Mouse (Mus musculus) spleen, adult 2 months (tissue): ENCODE results near the gene Wif1. TPM values are rescaled to one million over a fixed set of nuclear protein-coding genes. Genes with fewer than 3 reads are reported as not detected.

Experiments
- DNase-seq, 2 experiments: peaks; one replicate each; pipeline versions ENCODE4 v3.0.0 to v3.0.0-alpha.2; 2012 to 2021; ENCODE audit warnings: low spot score in 2 of 2, low read depth in 1 of 2
- H3K27ac ChIP-seq: fragments of 200-500 bp; 2 replicates; pipeline ENCODE4 v1.5.1; 2012; ENCODE audit warnings: low read length, inconsistent platforms; ENCODE audit not compliant: insufficient read depth
- H3K27me3 ChIP-seq: fragments of 200-500 bp; 2 replicates; pipeline ENCODE4 v1.6.1; 2012; ENCODE audit warnings: mild to moderate bottlenecking, moderate library complexity, low read length, inconsistent platforms; ENCODE audit not compliant: control insufficient read depth, insufficient read depth
- H3K36me3 ChIP-seq: fragments of 200-500 bp; 2 replicates; pipeline ENCODE4 v1.6.1; 2012; ENCODE audit warnings: mild to moderate bottlenecking, low read length, inconsistent platforms; ENCODE audit not compliant: control insufficient read depth, insufficient read depth
- H3K4me1 ChIP-seq: fragments of 200-500 bp; 2 replicates; pipeline ENCODE4 v1.6.1; 2011; ENCODE audit warnings: inconsistent platforms; ENCODE audit not compliant: control insufficient read depth, insufficient read depth, insufficient read length
- H3K4me3 ChIP-seq: fragments of 200-500 bp; 2 replicates; pipeline ENCODE4 v1.5.1; 2011; ENCODE audit warnings: mild to moderate bottlenecking, inconsistent platforms; ENCODE audit not compliant: insufficient read depth, insufficient read length; ENCODE audit errors: extremely low read depth
- CTCF ChIP-seq: fragments of 200-500 bp; IDR thresholded peaks from 2 replicates; pipeline ENCODE4 v1.5.1; 2011; ENCODE audit warnings: mild to moderate bottlenecking, inconsistent platforms; ENCODE audit not compliant: insufficient read depth, insufficient read length, insufficient replicate concordance; ENCODE audit errors: extremely low read depth
- POLR2A ChIP-seq: fragments of 200-500 bp; IDR thresholded peaks from 2 replicates; pipeline ENCODE4 v1.6.1; 2011; ENCODE audit warnings: low read depth, low read length, inconsistent platforms
- WGBS: fragments of 180-500 bp; shearing (Covaris S2); methylation state at CpG from one replicate; pipeline ENCODE4 v1.1.7; 2018; 5-methylcytosine and 5-hydroxymethylcytosine counted together
- polyA plus RNA-seq: library from polyadenylated mRNA; depleted of rRNA; stranded (reverse); fragments of >200 nt; gene quantifications from 2 replicates; pipeline ENCODE4 v1.2.3, GENCODE M21; 2012

Wif1 gene
- polyA plus RNA-seq, 1 experiment: not detected

- no peak overlapping the region for H3K4me3 ChIP-seq
- no peak for TF ChIP-seq CTCF
- no peak for TF ChIP-seq POLR2A
- no peak overlapping the region for H3K27ac ChIP-seq
- no peak for DNase-seq
- no peaks in the 10 kb centered on the region for H3K36me3 ChIP-seq
- no peaks in the 10 kb centered on the region for H3K27me3 ChIP-seq
- H3K4me1 ChIP-seq: no peaks in the 10 kb centered on the region
- WGBS: 82% methylated on average over 6 of the region's 6 CpGs
Observed at GRCm38 (mm10) chr10:121056823-121057222, 23.1 kb downstream of the Wif1 start.

- no peak for TF ChIP-seq CTCF
- no peak for TF ChIP-seq POLR2A
- Histone ChIP-seq H3K27ac (no peak overlapping the region), H3K4me1 (no peaks in the 10 kb centered on the region), H3K27me3 (no peaks in the 10 kb centered on the region), H3K36me3 (no peaks in the 10 kb centered on the region), H3K4me3 (no peak overlapping the region)
- DNase-seq: no peak
- WGBS: 86% methylated on average over 23 of the region's 23 CpGs
Observed at GRCm38 (mm10) chr10:121059043-121060003, 25.6 kb downstream of the Wif1 start.

- Histone ChIP-seq H3K27ac (no peak overlapping the region), H3K4me1 (no peaks in the 10 kb centered on the region), H3K4me3 (no peak overlapping the region), H3K36me3 (no peaks in the 10 kb centered on the region), H3K27me3 (no peaks in the 10 kb centered on the region)
- TF ChIP-seq POLR2A: no peak
- TF ChIP-seq CTCF: no peak
- WGBS: 93% methylated on average over 5 of the region's 5 CpGs
- DNase-seq: no peak
Observed at GRCm38 (mm10) chr10:121061336-121061835, 27.6 kb downstream of the Wif1 start.

- TF ChIP-seq POLR2A (no peak), CTCF (no peak)
- Histone ChIP-seq H3K4me1 (no peaks in the 10 kb centered on the region), H3K36me3 (no peaks in the 10 kb centered on the region), H3K4me3 (no peak overlapping the region), H3K27me3 (no peaks in the 10 kb centered on the region), H3K27ac (no peak overlapping the region)
- no peak for DNase-seq
- WGBS: 90% methylated on average over 8 of the region's 8 CpGs
Observed at GRCm38 (mm10) chr10:121062704-121063103, 28.9 kb downstream of the Wif1 start.

GRCm38 (mm10) chr10:121067416-121067951 lies 33.7 kb downstream of the Wif1 start:
- Histone ChIP-seq H3K27me3 (no peaks in the 10 kb centered on the region), H3K27ac (no peak overlapping the region), H3K4me1 (no peaks in the 10 kb centered on the region), H3K36me3 (no peaks in the 10 kb centered on the region), H3K4me3 (no peak overlapping the region)
- DNase-seq: no peak
- TF ChIP-seq CTCF (no peak), POLR2A (no peak)
- 86% methylated on average over 7 of the region's 7 CpGs for WGBS

- WGBS: 59% methylated on average over 1 of the region's 1 CpGs
- no peak overlapping the region for H3K4me3 ChIP-seq
- H3K27me3 ChIP-seq: no peaks in the 10 kb centered on the region
- H3K27ac ChIP-seq: no peak overlapping the region
- TF ChIP-seq CTCF (no peak), POLR2A (no peak)
- no peaks in the 10 kb centered on the region for H3K36me3 ChIP-seq
- H3K4me1 ChIP-seq: no peaks in the 10 kb centered on the region
- no peak for DNase-seq
Observed at GRCm38 (mm10) chr10:121068003-121068402, 34.2 kb downstream of the Wif1 start.

- no peaks in the 10 kb centered on the region for H3K36me3 ChIP-seq
- 68% methylated on average over 7 of the region's 7 CpGs for WGBS
- H3K4me3 ChIP-seq: no peak overlapping the region
- no peak for TF ChIP-seq POLR2A
- no peak for TF ChIP-seq CTCF
- DNase-seq: no peak
- H3K27me3 ChIP-seq: no peaks in the 10 kb centered on the region
- no peaks in the 10 kb centered on the region for H3K4me1 ChIP-seq
- H3K27ac ChIP-seq: no peak overlapping the region
Observed at GRCm38 (mm10) chr10:121070742-121071141, 37.0 kb downstream of the Wif1 start.
